Mouse (Mus musculus): ENCODE results near the gene Flrt1. TPM values are rescaled to one million over a fixed set of nuclear protein-coding genes. Genes with fewer than 3 reads are reported as not detected.
"Not testable (repeated sequence)": the region's sequence is repeated elsewhere in the genome, so short reads cannot be mapped to it uniquely, and the experiment has no call there.

Flrt1 gene
- total RNA-seq, 2 experiments from 2014 or later, result 3.8 to 5.9 TPM

DNA sequence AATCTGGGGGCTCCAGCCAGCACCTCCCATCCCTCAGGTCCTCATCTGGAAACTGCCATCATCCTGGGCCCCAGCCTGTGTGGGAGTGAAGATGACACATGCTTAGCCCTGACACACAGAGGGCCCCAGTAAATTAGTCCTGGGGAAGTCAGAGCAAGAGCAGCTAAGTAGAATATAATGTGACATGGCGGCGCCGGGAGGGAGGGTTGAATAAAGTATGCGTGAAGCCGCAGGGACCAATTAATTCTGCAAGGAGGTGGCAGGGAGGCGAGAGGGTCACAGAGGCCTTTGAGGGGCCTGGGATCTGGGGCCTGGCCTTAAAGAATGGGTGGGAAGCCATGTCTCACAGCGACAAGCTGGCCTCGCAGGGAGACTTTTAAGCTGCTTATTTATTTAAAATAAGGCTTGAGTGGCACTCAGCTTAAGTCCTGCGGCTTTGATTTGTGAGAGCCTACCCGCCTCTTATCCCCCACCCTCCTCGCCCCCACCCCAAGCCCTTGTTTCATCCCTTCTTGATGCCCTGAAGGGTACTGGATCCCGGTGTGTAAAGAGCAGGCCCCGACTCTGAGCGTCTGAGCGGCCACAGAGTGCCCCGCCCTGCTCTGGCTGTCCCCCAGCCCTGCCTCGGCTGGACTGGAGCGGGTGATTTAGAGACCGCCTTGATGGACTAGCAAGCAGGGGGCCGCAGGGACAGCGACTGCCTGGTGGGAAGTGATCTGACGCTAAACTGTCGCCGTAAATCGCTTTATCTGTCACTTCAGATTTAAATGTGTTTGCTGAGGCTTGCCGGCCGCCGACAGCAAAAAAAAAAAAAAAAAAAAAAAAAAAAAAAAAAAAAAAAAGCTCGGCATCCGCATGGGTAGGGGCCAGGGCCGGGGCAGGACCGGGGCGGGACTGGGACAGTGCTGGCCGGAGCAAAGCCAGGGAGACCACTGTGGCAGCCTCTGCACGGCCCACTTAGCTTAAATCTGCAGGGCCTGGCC lies 35.5 kb downstream of the Flrt1 start:
- DNase-seq (ENCODE audit: low spot score in 2 of 2), result no peak

DNA sequence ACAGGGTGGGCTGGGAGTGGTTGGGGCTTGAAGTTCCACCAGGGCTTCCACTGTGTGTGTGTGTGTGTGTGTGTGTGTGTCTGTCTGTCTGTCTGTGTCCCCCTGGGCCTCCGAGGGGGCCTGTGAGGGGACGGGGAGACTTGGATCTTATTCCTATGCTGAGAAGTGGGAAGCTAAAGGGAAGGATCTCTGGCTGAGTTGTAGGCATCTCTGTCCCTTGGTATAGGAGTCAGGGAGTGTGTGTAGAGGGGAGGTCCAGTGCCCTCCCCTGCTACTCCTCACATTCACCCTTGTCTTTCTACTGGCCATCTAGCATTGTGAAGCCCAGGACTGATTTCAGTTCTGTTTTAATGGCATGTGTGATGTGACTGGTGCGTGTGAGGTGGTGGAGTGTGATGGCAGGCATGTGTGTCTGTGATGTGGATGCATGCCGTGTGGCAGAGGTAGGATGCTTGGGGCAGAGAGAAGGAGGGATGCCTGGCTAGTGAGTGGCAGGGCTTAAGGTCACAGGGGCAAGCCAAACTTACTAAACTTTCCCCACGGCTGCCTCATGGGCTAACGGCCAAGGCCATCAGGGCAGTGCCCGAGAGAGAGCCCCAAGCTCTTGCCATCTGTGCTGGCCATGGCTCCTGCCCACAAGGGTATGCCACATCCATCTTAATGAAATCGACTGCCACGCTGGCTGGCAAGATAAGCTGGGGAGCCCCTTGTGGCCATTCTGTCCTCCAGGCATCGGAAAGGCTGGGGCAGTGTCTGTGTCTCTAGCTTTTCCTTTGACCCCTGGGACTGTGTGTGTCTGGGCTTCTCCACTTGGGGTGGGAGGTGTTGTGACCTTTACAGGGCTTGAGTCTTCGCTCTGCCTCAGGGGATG lies 36.6 kb downstream of the Flrt1 start:
- DNase-seq (ENCODE audit: low spot score in 2 of 2), result no peak

DNA sequence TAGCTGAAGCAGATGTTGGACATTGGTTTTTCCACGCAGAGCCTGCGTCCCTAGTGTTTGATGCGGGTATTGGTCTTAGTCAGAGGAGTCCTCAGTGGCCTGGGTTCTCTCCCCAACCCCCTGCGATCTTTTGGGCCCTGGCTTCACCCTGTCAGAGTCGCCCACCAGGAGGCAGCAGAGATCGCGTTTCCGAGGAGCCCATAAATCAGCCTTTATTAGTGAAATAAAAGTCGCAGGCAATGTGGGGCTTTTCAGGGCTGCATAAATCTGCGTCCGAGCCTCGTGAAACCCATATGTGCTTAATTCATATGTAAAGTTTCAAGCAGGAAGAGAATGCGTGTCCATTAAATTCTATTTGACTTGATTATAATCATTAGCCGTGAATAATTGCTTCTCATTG lies 37.4 kb downstream of the Flrt1 start:
- DNase-seq (ENCODE audit: low spot score in 2 of 2), result peak; percentile 60 to 72

DNA sequence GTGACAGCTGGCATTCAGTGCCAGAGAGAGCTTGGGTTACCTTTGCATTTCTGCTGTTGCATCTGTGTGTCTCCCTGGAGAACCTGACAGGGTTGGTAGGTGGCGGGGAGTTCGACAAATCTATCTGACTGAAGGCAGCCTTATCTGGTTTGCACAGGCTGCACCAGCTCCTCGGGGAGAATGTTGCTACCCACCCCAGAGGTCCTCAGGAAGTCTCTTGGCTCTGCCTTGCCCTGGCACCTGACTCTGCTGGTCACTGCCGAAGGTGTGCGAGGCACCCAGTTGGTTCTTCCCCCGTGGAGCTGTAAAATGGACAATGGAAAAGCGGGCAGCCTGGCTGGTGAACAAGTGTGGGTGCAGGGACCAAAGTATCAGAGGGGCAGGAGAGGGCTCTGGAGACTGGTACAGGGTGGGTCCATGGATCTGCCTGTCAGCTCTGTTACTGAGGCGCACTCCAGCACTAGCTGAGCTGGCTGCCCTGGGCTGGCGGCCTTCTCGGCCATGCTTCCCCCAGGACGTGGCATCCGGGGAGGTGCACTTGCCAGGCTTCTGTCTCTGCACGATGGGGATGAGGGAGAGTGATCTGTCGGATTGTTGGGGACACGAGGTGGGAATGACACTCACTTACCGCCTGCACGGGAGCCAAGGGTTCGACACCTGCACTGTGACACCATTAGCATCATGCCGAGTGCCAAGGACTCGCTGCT lies 38.0 kb downstream of the Flrt1 start:
- DNase-seq (ENCODE audit: low spot score in 2 of 2), result no peak

DNA sequence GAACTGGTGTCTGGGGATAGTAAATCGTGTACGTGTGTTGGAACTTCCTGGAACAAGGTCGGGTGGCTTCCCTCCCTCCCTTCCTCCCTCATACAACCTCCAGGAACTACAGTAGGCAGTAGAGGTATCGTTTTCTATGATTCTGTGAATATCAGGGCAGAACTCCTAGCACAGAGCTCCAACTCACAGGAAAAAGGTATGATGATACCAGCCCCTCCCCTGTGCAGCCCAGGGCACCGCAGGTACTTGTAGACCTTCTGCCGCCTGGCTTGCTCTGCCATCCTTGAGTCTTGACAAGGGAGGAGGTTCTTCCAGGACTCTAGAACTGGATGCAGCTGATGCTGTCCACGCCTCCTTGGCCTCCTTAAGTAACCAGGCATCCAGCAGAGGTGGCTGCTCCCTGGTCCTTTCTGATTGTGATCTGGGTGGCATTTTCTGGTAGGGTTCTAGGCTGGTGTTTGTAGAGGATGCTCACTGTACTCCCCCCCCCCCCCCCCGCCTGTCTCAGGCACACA lies 38.6 kb downstream of the Flrt1 start:
- no peak for DNase-seq (ENCODE audit: low spot score in 2 of 2)

DNA sequence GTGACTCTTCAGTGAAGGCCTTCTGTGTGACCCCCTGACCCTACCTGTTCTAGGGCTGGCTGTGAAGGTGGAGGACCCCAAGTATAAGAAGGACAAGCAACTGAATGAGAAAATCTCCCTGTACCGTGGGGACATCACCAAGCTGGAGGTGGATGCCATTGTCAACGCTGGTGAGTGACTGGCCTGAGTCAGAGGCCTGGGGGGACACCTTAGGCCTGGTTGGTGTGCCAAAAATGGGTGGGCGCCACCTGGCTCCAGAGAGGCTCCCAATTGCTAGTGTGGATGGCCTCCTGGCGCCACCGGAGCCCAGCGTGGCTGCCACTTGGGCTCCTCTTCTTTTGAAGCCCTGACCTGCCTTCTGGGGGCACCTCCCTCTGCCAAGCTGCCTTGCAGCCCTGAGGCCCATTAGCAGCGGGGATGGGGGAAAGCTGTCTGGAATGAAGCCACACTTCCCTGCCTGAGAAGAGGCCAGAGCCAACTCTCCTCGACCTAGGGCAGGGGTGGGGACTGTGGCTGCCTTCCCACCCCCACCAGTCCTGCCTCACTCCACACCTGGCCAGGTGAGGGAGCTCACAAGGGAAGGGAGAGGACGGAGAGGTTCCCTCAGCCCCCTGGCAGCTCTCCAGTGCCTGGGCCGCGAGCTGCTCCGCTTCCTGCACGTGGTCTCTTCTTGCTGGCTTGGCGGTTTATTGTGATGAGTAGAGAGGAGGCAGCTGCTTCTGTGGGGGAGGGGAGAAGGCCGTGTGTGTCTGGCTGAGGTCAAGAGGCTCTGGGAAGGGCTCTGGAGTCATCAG lies 39.3 kb downstream of the Flrt1 start:
- no peak for DNase-seq (ENCODE audit: low spot score in 2 of 2)

DNA sequence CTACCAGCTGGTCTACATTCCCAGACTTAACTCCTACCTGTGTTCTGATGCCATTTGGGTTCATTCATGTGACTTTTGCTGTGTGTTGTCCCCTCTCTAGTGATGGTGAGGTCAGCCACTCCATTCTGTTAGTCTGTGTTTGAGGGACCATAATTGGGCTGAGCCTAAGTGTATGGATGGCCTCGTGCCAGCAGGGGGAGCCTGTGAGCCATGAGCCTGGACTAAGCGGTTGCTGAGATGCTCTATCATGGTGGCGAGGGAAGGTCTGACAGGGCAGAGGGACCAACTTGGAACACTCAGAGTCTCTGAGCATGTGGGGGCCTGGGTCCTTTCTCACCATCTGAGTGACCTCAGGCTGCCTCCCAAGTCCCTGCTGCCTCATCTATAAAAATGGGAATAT lies 41.0 kb downstream of the Flrt1 start:
- peak; percentile 67 to 72 for DNase-seq (ENCODE audit: low spot score in 2 of 2)

DNA sequence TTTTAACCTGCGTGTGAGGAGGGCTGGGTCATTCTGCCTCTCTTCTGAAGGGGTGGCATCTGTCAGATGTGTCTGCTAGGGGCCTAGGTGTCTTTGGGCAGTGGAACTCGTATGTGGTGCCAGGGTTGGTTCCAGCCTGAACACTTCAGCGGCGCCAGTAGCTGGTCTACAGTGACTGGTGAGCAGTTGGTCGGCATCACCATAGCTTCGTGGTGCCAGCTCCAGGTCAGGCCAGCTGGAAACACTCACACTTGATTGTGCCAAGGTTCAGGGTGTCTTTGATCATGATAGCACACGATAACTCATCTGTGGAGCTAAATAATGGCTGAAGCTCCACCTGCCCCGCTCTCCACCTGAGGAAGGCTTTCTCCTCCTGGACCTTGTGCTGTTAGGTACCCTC lies 42.6 kb downstream of the Flrt1 start:
- no peak for DNase-seq (ENCODE audit: low spot score in 2 of 2)

DNA sequence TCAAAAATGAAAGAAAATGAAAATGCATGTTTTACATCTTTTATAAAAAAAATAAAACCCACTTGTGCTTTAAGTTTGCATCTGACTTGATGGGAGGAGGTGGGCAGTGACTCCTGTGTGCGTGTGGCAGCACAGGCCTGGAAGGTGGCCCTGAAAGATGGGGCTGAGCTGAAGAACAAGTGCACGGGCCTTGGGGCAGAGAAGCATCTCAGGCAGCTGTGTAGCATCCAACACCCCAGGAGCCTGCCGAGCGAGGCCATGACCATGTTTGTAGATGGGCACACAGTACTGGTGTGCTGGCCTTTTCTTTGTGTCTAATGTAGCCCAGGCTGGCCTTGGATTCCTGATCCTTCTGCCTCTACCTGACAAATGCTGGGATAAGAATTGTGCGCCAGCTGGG lies 43.4 kb downstream of the Flrt1 start:
- no peak for DNase-seq (ENCODE audit: low spot score in 2 of 2)

DNA sequence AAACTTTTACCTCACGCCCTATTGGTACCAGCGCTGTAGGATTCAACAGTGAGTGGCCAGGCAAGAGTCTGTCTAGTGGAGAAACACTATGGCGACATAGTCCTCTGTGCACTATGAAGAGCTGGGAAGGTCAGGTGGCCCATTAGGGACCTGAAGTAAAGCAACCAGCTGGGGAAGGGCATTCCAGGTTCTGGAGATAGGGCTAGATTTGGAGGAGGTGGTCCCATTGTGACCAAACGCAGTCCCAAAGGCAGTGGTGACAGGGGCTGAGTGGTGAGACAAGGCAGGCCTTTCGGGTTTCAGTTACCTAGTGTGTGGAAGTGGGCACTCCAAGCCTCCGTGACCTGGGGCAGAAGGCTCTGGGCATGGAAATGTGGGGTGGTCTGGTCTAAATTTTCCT lies 47.0 kb downstream of the Flrt1 start:
- DNase-seq (ENCODE audit: low spot score in 2 of 2), result no peak

DNA sequence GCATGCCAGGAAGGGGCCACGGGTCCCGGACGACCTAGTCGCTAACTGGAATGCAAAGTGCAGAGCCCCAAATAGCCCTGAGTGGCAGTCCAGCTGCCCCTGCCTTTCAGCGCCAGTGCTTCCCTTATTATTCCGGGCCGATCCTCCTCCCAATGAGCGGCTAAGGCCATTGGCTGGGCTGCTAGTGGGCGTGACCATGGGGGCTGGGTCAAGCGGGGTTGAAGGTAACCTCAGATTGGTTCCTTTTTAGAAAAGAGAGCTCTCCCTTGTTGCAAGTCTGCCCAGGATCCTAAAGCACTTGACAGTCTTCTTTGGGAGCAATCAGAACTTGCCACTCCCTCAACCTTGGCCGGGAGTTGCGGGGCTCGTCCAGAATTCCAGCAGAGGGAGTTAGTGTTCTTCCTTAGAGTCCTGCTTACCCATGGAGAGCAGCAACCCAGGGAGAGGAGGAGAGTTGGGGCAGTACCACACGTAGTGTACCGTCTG lies 47.8 kb downstream of the Flrt1 start:
- DNase-seq (ENCODE audit: low spot score in 2 of 2), result peak; percentile 58 to 74

DNA sequence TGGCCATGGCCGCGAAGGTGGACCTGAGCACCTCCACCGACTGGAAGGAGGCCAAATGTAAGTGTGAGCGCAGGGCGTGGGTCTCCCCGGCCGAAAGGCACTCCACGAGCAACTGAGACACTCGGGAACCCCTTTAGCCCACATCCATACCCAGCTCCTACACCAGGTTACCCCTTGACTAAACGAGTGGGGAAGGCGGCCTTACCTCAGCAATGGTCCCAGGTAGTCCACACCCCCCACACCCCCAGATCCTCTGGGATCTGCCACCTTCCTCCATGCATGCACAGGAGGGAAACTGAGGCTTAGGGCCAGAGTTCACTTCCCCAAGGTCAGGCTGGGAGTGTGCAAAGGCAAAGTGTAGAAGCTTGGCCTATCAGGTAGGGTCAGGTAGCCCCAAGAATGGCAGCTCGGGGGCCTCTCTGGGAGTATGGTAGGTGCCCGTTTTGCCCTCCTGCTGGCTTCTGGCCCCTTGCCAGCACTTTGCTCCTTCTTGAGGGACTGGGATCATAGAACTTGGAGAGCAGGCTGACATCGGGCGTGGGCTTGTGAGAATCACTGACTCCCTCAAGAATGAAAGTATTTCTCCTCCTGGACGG lies 48.3 kb downstream of the Flrt1 start:
- DNase-seq (ENCODE audit: low spot score in 2 of 2), result peak; percentile 44 to 57

DNA sequence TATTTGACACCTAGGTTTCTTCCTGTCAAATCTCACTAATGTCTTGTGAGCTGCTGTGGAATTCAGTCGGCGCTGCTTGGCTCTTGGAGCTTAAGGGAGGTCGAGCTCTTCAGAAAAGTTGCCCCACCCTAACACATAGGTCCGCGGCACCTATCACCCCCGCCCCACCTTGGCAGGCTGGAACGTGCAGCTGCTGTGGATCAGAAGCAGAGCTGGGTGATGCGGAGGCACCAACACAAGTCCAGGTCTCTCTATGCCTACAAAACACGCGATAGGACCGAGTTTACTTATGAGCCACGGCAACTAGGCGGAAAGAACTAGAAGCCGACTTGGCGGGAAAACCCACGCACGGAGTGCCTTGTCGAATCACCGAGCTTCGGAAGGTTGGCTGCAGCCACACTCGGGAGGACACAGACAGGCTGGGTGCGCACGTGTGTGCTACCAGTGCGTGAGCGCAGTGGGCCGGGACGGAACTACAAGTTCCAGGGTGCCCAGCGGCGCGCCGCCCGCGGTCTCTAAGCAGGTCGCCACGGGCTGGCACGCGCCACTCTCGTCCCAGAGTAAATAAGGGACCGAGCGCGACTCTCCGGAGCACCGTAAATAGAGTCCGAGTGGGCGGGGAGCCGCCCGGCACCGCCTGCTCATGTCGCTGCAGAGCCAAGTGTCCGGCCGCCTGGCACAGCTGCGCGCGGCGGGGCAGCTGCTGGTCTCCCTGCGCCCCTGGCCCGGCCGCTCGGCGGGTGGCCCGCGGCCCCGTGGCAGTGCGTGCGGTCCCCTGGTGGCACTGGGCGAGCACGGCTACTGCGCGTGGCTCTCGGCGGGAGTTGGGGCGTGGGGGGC lies 49.1 kb downstream of the Flrt1 start, which contains the start of gene Macrod1:
Gene Macrod1 (plus strand): TSS at position 563 of the 840 bp plus-strand sequence.
- peak; percentile 47 to 52 for DNase-seq (ENCODE audit: low spot score in 2 of 2)

DNA sequence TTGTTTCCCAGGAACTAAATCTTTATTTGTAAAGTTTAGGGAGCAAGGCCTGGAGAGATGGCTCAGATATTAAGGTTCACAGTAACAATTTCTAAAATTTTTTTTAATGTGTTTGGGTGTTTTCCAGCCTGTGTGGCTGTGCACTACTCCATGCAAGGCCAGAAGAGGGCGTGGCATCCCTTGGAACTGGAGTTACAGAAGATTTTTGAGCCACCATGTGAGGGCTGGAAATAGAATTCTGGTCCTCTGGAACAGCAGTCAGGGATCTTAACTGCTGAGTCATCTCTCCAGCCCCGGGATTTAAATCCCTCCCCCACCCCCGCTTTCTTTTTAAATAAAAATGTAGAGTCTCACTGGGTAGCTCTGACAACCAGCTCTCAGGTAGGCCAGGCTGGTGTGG lies 50.4 kb downstream of the Flrt1 start:
- no peak for DNase-seq (ENCODE audit: low spot score in 2 of 2)

DNA sequence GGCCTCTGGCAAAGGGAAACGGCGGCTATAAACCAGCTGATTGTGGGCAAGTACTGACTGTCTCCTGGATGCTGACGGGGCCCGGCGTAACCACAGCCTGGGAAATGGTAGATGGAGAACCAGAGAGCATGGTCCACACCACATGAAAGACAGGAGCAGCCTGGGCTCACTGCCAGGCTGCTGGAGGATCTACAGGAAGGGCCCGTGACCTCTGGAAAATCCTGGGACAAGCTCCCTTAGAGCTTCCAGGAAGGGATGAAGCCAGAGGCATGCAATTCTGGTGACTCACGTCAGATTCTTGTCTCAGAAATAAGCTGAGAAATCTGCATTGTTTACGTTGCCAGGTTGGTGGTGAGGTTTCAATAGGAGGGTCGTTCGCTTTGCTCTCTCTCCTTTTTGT lies 50.8 kb downstream of the Flrt1 start:
- no peak for DNase-seq (ENCODE audit: low spot score in 2 of 2)

DNA sequence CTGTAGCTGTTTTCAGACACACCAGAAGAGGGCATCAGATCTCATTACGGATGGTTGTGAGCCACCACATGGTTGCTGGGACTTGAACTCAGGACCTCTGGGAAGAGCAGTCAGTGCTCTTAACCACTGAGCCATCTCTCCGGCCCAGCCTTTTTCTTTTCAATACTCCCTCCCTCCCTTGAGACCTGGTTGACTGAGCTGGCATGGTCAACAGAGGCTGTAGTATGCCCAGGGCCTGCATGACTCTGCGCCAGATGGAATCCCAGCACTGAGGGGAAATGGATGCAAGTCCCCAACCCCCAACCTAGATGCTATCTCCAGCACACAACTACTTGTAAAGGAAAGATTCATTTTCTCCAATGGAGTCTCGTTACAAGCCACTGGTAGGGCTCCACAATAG lies 52.1 kb downstream of the Flrt1 start:
- not testable (repeated sequence) for DNase-seq (ENCODE audit: low spot score in 2 of 2)

DNA sequence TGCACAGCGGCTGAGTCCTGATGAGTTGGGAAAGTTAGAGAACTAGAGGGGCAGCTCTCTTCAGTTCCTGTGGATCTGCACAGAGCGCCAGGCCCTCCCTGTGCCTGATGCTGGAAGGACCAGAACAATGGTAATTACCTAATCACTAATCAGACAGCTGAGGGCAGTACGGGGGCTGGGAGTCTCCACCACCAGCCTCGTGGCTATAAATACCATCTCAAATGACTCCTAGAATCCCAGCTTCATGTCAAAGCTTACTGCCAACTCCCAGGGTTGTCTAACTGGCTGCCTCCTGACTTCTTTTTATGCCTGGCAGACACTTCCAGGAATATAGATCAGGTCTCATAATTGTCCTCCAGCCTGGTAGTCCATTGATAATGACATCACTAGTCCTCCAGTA lies 60.8 kb downstream of the Flrt1 start:
- DNase-seq (ENCODE audit: low spot score in 2 of 2), result no peak

DNA sequence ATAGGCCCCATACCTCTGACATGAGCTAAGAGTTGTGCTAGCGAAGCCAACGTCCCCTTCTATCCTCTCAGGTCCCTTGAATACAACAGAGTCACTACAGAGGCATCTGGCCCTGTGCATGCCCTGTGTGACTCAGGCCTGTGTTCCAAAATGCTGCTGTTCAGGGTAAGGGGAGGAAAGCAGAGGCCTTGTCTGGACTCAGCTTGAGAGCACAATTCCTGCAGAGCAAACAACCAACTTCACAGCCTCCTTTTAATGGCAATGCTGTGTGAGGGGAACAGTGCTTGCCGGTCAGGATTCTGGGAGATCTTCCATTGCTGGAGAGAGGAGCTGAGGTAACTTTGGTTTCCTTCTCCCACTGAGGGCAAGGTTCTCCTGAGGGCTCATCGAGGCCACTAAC lies 61.2 kb downstream of the Flrt1 start:
- no peak for DNase-seq (ENCODE audit: low spot score in 2 of 2)

Data from adrenal gland, postnatal 4 days (tissue).